Mouse (Mus musculus): ENCODE results near the gene Adi1. TPM values are rescaled to one million over a fixed set of nuclear protein-coding genes. Genes with fewer than 3 reads are reported as not detected.

The Adi1 gene
- total and polyA plus RNA-seq, 3 experiments = 18.1 to 54.8 TPM; not detected in 1

GRCm38 (mm10) chr12:28649141-28650110 lies 25.6 kb upstream of the Adi1 start, which contains the start of gene Rnaseh1 (continued):
- TF ChIP-seq ETS1 (IDR thresholded peaks at IDR 0.05; ENCODE audit: low read depth, low read length) = no peak
- TF ChIP-seq MAZ (IDR thresholded peaks at IDR 0.05; ENCODE audit: low read depth, low read length) = no peak; the same call in 1 of the 2 replicates
- TF ChIP-seq JUND (IDR thresholded peaks at IDR 0.05; ENCODE audit: low read depth, low read length) = no peak
- no peak for TF ChIP-seq UBTF (IDR thresholded peaks at IDR 0.05; ENCODE audit: borderline replicate concordance, insufficient read depth, low read depth, low read length)

GRCm38 (mm10) chr12:28662628-28663027 lies 12.4 kb upstream of the Adi1 start:
- TF ChIP-seq HCFC1 (IDR thresholded peaks at IDR 0.05; ENCODE audit: low read depth, low read length) = no peak
- TF ChIP-seq GATA1 (IDR thresholded peaks at IDR 0.05; ENCODE audit: low read depth, low read length) = no peak
- TF ChIP-seq SMC3 (IDR thresholded peaks at IDR 0.05; ENCODE audit: low read depth, low read length) = no peak
- TF ChIP-seq RCOR1 (IDR thresholded peaks at IDR 0.05; ENCODE audit: low read depth, low read length) = no peak
- TF ChIP-seq USF2 (IDR thresholded peaks at IDR 0.05; ENCODE audit: borderline replicate concordance in 1 of 2, insufficient read depth in 1 of 2, low read depth in 1 of 2, low read length in 2 of 2) = no peak
- no peak for TF ChIP-seq GABPA (IDR thresholded peaks at IDR 0.05; ENCODE audit: low read depth, low read length)
- TF ChIP-seq USF1 (IDR thresholded peaks at IDR 0.05; ENCODE audit: low read depth, low read length) = no peak
- TF ChIP-seq KAT2A (conservative IDR thresholded peaks at IDR 0.05; ENCODE audit: low read depth, low read length) = no peak
- H3K9ac ChIP-seq (ENCODE audit: control insufficient read depth, low read depth, low read length, poor library complexity, severe bottlenecking) = no peak overlapping the region
- no peaks in the 10 kb centered on the region for H3K79me2 ChIP-seq (ENCODE audit: control insufficient read depth, insufficient read depth, low read length, poor library complexity)
- no peak overlapping the region for H3K4me3 ChIP-seq (ENCODE audit: control insufficient read depth in 1 of 2, insufficient read depth in 1 of 2, low read depth in 2 of 2, low read length in 2 of 2)
- H3K36me3 ChIP-seq (ENCODE audit: control insufficient read depth in 1 of 2, insufficient read depth in 2 of 2, low read length in 2 of 2) = no peaks in the 10 kb centered on the region
- no peaks in the 10 kb centered on the region for H3K4me1 ChIP-seq (ENCODE audit: control insufficient read depth in 1 of 2, insufficient read depth in 2 of 2, low read length in 2 of 2)
- H3K27me3 ChIP-seq (ENCODE audit: control insufficient read depth in 1 of 2, insufficient read depth in 2 of 2, low read length in 2 of 2) = no peaks in the 10 kb centered on the region
- H3K27ac ChIP-seq (ENCODE audit: control insufficient read depth, low read depth, low read length) = no peak overlapping the region
- no peak for DNase-seq (ENCODE audit: low read depth, low spot score)
- H3K9me3 ChIP-seq (replicated peaks; ENCODE audit: insufficient read depth, low read length) = no peaks in the 10 kb centered on the region

GRCm38 (mm10) chr12:28666734-28667133 lies 8.3 kb upstream of the Adi1 start:
- no peak overlapping the region for H3K4me3 ChIP-seq (ENCODE audit: control insufficient read depth in 1 of 2, insufficient read depth in 1 of 2, low read depth in 2 of 2, low read length in 2 of 2)
- H3K9ac ChIP-seq (ENCODE audit: control insufficient read depth, low read depth, low read length, poor library complexity, severe bottlenecking) = no peak overlapping the region
- no peaks in the 10 kb centered on the region for H3K9me3 ChIP-seq (replicated peaks; ENCODE audit: insufficient read depth, low read length)
- H3K36me3 ChIP-seq (ENCODE audit: control insufficient read depth in 1 of 2, insufficient read depth in 2 of 2, low read length in 2 of 2) = no peaks in the 10 kb centered on the region
- TF ChIP-seq CHD2 (IDR thresholded peaks at IDR 0.05; ENCODE audit: low read length) (no peak), TAL1 (IDR thresholded peaks at IDR 0.05; ENCODE audit: low read length) (no peak), CHD1 (IDR thresholded peaks at IDR 0.05; ENCODE audit: low read depth, low read length) (no peak), SIN3A (IDR thresholded peaks at IDR 0.05; ENCODE audit: low read length) (no peak), SMC3 (IDR thresholded peaks at IDR 0.05; ENCODE audit: low read depth, low read length) (no peak)
- no peaks in the 10 kb centered on the region for H3K27me3 ChIP-seq (ENCODE audit: control insufficient read depth in 1 of 2, insufficient read depth in 2 of 2, low read length in 2 of 2)
- no peak overlapping the region for H3K27ac ChIP-seq (ENCODE audit: control insufficient read depth, low read depth, low read length)
- no peaks in the 10 kb centered on the region for H3K79me2 ChIP-seq (ENCODE audit: control insufficient read depth, insufficient read depth, low read length, poor library complexity)
- DNase-seq (ENCODE audit: low read depth, low spot score) = no peak
- H3K4me1 ChIP-seq (ENCODE audit: control insufficient read depth in 1 of 2, insufficient read depth in 2 of 2, low read length in 2 of 2) = no peaks in the 10 kb centered on the region

Measured in MEL (cell line).